Mouse (Mus musculus): ENCODE results near the gene Htr1d.
A peak's percentile ranks its signal among the peaks of the same experiment; 100 is the strongest.

Gene Htr1d

GRCm38 (mm10) chr4:136423224-136423623, at the start of gene Htr1d:
Htr1d (plus strand) TSS chr4:136423524.
- no peak for DNase-seq (ENCODE audit: low spot score in 2 of 2)

- no peak for DNase-seq (ENCODE audit: low spot score in 2 of 2)
These were observed 46.3 kb upstream of the Htr1d start for GRCm38 (mm10) chr4:136377001-136377400.

GRCm38 (mm10) chr4:136383052-136383451, 40.3 kb upstream of the Htr1d start:
- no peak for DNase-seq (ENCODE audit: low spot score in 2 of 2)

GRCm38 (mm10) chr4:136383839-136384238, 39.5 kb upstream of the Htr1d start:
- DNase-seq (ENCODE audit: low spot score in 2 of 2), result no peak

- DNase-seq (ENCODE audit: low spot score in 2 of 2), result no peak
These were observed 36.1 kb upstream of the Htr1d start for GRCm38 (mm10) chr4:136387261-136387660.

- no peak for DNase-seq (ENCODE audit: low spot score in 2 of 2)
These were observed 21.5 kb upstream of the Htr1d start for GRCm38 (mm10) chr4:136401806-136402205.

DNA sequence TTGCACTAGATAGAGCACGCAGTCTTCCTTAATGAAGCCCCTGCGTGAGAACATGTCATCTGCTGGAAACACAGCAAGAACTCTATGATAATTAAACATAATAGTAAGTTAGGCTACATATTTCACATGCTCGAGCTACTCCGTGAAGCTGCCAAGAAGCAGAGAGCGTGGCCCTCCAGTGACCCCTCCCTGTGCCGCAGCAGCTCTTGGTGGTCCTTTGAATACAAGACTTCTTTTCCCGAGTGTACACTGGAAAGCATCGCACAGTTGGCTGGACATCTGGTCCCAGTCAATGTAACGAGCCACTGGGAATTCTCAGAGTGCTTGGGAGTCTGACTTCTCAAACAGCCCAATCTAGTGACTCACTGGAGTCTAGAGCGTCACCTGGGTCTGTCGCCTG, 15.5 kb upstream of the Htr1d start:
- DNase-seq (ENCODE audit: low spot score in 2 of 2), result no peak

DNA sequence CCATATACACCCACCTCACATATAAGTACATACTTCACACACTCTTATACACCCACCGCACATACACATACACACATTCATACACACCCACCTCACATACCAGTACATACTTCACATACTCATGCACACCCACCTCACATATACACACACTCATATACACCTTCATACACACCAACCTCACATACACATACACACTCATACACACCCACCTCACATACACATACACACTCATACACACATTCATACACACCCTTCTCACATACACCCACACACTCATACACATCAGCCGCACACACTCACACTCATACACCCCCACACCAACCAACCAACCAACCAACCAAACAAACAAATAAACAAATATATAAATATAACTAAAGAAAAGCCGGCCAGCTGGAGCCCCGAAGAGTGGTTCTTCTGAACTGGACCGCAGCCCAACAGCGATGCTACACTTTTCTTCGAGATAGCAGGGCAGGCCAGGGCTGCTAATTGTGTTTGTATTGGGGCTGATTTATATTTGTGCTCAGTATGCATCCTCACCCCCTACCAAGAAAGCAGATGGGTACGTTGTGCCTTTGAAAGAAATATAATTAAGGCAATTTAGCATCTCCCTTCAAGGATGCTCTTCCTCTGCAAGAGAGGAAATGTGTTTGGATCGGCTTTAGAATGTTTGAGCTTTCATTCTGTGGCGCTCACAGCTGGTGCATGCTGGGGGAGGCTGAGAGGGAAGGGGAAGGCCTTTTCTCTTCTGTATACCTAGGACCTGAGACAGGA, 11.1 kb upstream of the Htr1d start:
- DNase-seq (ENCODE audit: low spot score in 2 of 2), result no peak

DNA sequence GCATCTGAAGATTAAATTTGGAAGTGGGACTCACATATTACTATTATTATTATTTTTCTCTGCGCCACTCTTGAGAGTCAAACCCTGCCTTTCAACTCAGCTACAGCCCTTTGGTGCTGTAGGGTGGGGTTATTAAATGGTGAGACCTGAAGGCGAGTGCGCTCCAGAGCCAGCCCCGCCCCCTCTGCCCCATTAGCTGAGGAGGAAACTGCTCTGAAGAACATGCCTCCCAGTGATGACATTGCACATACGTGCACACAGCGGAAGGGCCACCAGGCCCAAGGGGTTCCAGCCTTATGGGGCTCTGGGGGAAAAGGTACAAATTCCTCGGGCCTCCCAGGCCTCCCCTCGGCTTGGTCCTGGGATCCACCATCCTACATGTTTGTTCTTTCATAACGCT, 7.8 kb upstream of the Htr1d start:
- DNase-seq (ENCODE audit: low spot score in 2 of 2), result no peak

DNA sequence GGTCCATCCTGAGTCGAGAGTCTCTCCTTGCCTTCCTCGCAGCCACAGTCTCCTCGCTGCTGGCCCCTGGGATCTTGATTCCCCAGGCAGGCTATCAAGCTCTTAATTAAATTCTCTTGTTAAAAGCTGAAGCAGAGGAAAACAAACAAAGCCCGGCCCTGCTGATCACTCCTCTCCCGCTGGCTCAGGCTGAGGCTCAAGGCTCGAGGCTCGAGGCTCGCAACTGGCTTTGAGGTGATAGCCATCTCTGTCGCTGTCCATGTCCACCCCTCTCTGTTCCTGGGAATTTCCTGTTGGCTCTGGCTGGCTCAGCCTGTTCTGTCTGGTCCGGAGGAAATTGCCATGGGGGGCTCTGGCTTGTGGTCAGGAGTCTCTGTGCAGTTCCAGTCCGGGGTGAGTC, 4.4 kb upstream of the Htr1d start:
- no peak for DNase-seq (ENCODE audit: low spot score in 2 of 2)

GRCm38 (mm10) chr4:136419386-136419785, 3.9 kb upstream of the Htr1d start:
- DNase-seq (ENCODE audit: low spot score in 2 of 2), result no peak

GRCm38 (mm10) chr4:136424120-136424999, 1.0 kb downstream of the Htr1d start:
- DNase-seq (ENCODE audit: low spot score in 2 of 2), result no peak

DNA sequence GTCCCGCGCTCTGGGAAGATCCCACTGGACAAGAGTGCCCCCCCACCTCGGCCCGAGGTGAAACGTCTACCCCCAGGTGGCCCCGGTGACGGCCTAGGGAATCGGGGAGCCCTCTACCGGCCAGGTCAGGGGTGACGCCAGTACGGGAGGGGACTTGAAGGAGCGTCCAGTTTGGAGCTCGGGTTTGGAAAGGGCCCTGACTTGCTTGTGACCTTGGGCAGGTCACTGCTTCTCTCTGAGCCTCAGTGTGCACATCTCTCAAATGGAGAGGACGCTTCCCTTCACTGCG, 1.6 kb downstream of the Htr1d start:
- DNase-seq (ENCODE audit: low spot score in 2 of 2), result no peak

DNA sequence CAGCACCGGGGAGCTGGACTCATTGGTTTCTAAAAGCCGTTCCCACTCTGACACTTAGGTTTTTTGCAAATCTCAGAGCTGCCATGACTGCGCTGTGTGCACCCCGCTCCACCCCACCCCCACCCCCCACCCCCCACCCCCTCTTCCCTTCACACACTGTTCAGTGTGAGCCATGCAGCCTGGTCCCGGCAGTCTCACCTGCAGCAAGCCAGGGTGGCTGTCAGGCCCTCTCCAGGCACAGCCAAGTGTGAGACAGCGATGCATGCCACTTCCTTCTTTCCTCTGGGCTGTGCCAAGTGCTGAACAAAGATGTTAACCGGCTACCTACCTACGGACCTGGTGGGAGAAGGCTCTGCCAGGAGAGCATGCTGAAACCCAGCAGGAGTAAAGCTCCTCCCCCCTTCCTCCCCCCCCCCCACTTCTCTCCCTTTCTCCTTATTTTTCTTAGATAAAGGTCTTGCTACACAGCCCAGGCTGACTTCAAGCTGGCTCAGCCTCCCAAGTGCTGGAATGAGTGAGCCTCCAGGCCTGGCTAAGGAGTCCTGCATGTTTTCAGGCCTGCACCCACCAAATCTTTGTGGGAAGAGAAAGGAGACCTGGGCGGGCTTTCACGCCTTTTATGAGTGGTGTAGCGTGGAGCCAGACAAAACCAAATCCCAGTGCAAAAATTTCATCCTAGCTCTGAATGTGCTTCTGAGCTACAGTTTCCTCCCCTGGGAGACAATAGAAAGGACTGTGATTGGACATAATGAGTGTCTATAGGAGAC, 7.5 kb downstream of the Htr1d start:
- DNase-seq (ENCODE audit: low spot score in 2 of 2), result no peak

GRCm38 (mm10) chr4:136431376-136431693, 8.0 kb downstream of the Htr1d start:
- DNase-seq (ENCODE audit: low spot score in 2 of 2), result peak in 1 of 2 experiments; percentile 28

- DNase-seq (ENCODE audit: low spot score in 2 of 2), result no peak
These were observed 10.7 kb downstream of the Htr1d start for GRCm38 (mm10) chr4:136434029-136434428.

DNA sequence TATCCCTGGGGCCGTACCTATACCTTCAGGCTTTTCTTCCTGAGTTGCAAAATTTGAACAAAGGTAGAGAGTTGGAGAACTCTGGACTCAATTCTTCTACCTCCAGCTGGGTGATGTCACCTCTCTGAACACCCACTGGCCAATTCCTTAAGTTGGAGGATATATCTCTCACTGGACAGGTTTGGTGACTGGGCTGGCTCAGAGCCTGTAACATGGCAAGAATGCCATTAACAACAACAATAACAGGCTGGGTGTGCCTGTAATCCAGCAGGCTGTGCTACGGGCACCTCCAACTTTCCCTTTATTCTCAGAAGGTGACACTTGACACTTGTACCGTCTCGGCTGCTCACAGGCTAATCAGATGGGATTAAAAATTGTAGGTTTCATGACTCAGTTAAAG, 15.8 kb downstream of the Htr1d start:
- no peak for DNase-seq (ENCODE audit: low spot score in 2 of 2)

GRCm38 (mm10) chr4:136441354-136442043, 18.2 kb downstream of the Htr1d start:
- DNase-seq (ENCODE audit: low spot score in 2 of 2), result no peak

GRCm38 (mm10) chr4:136444561-136444960, 21.2 kb downstream of the Htr1d start:
- DNase-seq (ENCODE audit: low spot score in 2 of 2), result no peak

- DNase-seq (ENCODE audit: low spot score in 2 of 2), result no peak
These were observed 26.5 kb downstream of the Htr1d start for GRCm38 (mm10) chr4:136449795-136450194.

- DNase-seq (ENCODE audit: low spot score in 2 of 2), result no peak
These were observed 26.9 kb downstream of the Htr1d start for GRCm38 (mm10) chr4:136450271-136450670.

- no peak for DNase-seq (ENCODE audit: low spot score in 2 of 2)
These were observed 28.2 kb downstream of the Htr1d start for GRCm38 (mm10) chr4:136451564-136451963.
